Mouse (Mus musculus) brown adipose tissue, adult 24 weeks (tissue): ENCODE data around the gene Gipr. TPM values are rescaled to one million over a fixed set of nuclear protein-coding genes. Genes with fewer than 3 reads are reported as not detected.
A peak's percentile ranks its signal among the peaks of the same experiment; 100 is the strongest.

ENCODE experiments used
- H3K27ac ChIP-seq: fragments of 200-500 bp; replicated peaks from 2 replicates; pipeline ENCODE4 v1.5.1; 2012; ENCODE audit warnings: low read depth, mild to moderate bottlenecking, low read length
- H3K4me1 ChIP-seq: fragments of 200-500 bp; 2 replicates; pipeline ENCODE4 v1.6.1; 2012; ENCODE audit warnings: low read length, mixed read lengths; ENCODE audit not compliant: control insufficient read depth, insufficient read depth, insufficient read length
- H3K4me3 ChIP-seq: fragments of 200-500 bp; 2 replicates; pipeline ENCODE4 v1.5.1; 2012; ENCODE audit warnings: low read depth, mild to moderate bottlenecking, low read length, moderate library complexity; ENCODE audit not compliant: insufficient read depth
- polyA plus RNA-seq: library from polyadenylated mRNA; stranded (reverse); fragments of >200 nt; gene quantifications from 2 replicates; pipeline ENCODE4 v1.2.4, GENCODE M21; 2012; ENCODE audit not compliant: missing spikeins, insufficient read depth, insufficient read length

The Gipr gene
- polyA plus RNA-seq = 0.44 TPM in 1 of 2 replicates, not detected in the other

GRCm38 (mm10) chr7:19165656-19166423, at the start of gene Gipr:
Gene Gipr, minus strand, starts transcription at chr7:19166127.
- no peak within 1 kb of the TSS for H3K4me3 ChIP-seq
- H3K4me1 ChIP-seq = no peaks in the 10 kb centered on the region
- no peak within 1 kb of the TSS for H3K27ac ChIP-seq

DNA sequence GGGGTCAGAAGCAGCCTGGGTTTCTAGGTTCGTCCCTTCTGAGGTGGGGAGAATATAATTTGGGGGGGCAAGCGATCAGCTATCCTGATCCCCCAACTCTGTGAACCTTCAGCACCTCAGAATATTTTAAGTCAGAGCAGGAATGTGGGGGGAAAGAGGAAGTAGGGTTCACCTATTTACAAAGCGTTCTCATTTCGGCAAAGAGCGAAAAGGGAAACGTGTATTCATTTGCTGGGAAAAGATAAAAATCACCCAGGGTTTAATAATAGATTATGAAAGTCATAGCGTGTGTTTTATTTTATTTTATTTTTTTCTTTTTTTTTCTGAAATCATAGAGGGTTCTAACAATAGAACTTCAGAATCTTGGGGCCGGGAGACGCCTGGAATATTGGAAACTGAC, 49.0 kb upstream of the Gipr start:
- Histone ChIP-seq H3K27ac (peak overlapping the region; percentile 83), H3K4me1 (peaks cover 4% of the 10 kb centered on the region; the same call in 1 of the 2 replicates), H3K4me3 (peak overlapping the region; percentile 76)

DNA sequence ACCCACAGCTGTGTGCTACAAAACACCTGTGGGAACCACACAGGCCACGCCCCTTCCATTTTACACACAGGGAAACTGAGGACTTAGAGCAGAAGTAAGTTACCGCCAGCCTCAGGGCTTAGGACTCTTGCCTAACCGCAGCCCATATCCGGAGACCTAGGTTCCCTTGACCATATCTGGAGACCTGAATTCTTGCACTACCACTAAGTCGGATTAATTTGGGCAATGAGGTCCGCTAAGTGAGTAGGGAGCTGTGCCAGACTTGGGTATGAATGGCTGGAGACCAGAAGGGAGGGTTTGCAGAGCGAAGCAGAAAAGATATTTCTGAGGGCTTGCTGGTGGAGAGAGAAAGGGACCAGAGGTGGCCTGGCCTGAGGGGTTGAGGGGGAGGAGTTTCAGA, 48.4 kb upstream of the Gipr start:
- peak overlapping the region; percentile 76 for H3K4me3 ChIP-seq
- H3K27ac ChIP-seq = peak overlapping the region; percentile 83
- H3K4me1 ChIP-seq = peaks cover 4% of the 10 kb centered on the region; the same call in 1 of the 2 replicates

- H3K4me3 ChIP-seq = peak overlapping the region; percentile 76
Measured at GRCm38 (mm10) chr7:19213385-19213784, 47.5 kb upstream of the Gipr start.

DNA sequence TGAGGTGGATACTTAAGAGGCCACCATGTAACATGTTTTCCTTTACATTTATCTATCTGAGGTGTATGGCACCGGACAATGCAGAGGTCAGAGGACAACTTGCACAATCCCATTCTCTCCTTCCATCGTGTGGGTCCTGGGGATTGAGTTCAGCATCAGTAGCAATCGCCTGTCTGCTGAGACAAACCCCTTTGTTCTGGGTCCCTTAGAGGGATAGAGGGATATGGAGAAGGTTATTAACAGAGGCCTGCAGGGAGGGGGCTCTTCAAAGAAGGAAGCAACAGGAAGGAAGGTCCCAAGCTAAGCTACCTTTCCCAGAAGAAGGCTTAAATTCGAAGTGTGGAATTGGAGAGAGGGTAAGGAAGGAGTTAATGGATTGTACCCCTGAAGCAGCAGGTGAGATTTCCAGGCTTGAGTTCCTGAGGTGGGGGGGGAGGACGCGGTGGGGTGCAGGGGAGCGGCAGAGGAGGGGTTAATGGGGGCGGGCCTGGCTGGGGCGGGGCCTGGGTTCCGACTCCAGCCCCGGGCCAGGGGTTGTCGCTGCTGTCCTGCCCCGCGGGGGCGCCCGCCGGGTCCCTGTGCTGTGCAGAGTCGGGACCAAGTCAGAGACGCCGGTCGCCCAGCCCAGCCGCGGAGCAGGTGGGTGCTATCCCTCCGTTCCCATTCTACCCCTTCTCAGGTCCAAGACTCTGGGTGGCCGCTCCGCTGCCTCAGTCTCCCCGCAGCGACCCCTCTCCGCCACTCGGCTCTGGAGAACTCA, 46.2 kb upstream of the Gipr start, which contains the start of gene Gpr4:
TSS of gene Gpr4 (plus strand) at position 543 of the 760 bp plus-strand sequence.
- Histone ChIP-seq H3K27ac (peak within 1 kb of the TSS; percentile 99), H3K4me1 (peaks cover 4% of the 10 kb centered on the region; the same call in 1 of the 2 replicates), H3K4me3 (peak within 1 kb of the TSS; percentile 76)

More at GRCm38 (mm10) chr7:19213385-19213784, 47.5 kb upstream of the Gipr start:
- H3K27ac ChIP-seq = peak overlapping the region; percentile 99
- peaks cover 4% of the 10 kb centered on the region; the same call in 1 of the 2 replicates for H3K4me1 ChIP-seq

DNA sequence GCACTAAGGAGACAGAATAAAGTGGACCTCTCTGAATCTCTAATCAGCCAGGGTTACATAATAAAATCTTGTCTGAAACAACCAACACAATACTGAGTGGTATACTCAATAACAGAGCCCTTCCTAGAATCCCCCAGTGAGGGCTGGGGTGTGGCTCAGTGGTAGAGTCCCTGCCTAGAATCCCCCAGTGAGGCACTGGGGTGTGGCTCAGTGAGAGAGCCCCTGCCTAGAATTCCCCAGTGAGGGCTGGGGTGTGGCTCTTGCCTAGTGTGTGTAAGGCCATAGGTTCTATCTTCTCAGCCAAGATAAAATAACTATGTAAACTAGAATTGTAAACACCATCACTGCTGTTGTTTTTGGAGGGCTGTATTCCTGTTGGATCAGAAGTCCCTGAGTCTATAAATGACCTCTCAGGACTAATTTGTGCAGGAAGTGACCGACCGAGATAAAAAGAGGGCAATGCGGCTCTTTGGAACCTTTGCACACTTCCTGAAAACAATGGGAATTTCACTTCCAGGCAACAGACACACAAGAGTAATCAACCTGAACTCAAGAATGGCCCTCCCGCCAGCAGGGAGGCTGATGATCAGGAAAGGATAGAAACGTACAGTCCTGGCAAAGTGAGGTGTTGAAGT, 45.2 kb upstream of the Gipr start:
- Histone ChIP-seq H3K27ac (peak overlapping the region; percentile 89), H3K4me3 (0 out of 2 replicates have a peak overlapping the region, but pooled peaks have one; percentile 12), H3K4me1 (no peaks in the 10 kb centered on the region)

GRCm38 (mm10) chr7:19210010-19210409, 44.1 kb upstream of the Gipr start:
- Histone ChIP-seq H3K4me3 (no peak overlapping the region), H3K4me1 (no peaks in the 10 kb centered on the region), H3K27ac (no peak overlapping the region)

GRCm38 (mm10) chr7:19209494-19209893, 43.6 kb upstream of the Gipr start:
- H3K4me1 ChIP-seq = no peaks in the 10 kb centered on the region
- no peak overlapping the region for H3K27ac ChIP-seq

DNA sequence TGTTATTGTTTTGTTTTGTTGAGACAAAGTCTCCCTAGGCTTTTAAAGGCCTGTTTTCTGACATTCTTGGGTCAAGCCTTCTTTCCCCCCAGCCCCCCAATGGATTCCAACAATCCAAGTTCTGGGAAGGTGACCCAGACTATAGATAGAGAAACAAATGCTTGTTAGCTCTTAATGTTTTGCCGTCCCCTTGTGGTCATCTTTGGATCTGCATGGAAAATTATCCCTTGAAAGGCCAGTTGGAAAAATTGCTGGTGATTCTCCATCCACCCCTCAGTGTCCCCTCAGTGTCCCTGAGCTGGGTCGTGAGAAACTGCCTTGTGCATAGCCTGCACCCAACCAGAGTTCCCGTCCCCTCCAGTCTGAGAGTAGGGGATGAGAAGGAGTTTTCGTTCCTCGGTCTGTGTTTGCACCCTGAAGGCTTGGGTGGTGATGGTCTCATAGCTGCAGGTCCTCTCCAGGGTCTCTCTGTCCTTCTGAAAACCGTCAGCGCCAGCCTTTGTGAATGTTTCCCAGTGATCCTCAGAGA, 43.1 kb upstream of the Gipr start:
- no peak overlapping the region for H3K4me3 ChIP-seq
- H3K27ac ChIP-seq = no peak overlapping the region
- H3K4me1 ChIP-seq = no peaks in the 10 kb centered on the region

More at GRCm38 (mm10) chr7:19209494-19209893, 43.6 kb upstream of the Gipr start:
- no peak overlapping the region for H3K4me3 ChIP-seq

- H3K27ac ChIP-seq = no peak overlapping the region
- H3K4me3 ChIP-seq = no peak overlapping the region
- H3K4me1 ChIP-seq = no peaks in the 10 kb centered on the region
Measured at GRCm38 (mm10) chr7:19208201-19208910, 42.4 kb upstream of the Gipr start.

DNA sequence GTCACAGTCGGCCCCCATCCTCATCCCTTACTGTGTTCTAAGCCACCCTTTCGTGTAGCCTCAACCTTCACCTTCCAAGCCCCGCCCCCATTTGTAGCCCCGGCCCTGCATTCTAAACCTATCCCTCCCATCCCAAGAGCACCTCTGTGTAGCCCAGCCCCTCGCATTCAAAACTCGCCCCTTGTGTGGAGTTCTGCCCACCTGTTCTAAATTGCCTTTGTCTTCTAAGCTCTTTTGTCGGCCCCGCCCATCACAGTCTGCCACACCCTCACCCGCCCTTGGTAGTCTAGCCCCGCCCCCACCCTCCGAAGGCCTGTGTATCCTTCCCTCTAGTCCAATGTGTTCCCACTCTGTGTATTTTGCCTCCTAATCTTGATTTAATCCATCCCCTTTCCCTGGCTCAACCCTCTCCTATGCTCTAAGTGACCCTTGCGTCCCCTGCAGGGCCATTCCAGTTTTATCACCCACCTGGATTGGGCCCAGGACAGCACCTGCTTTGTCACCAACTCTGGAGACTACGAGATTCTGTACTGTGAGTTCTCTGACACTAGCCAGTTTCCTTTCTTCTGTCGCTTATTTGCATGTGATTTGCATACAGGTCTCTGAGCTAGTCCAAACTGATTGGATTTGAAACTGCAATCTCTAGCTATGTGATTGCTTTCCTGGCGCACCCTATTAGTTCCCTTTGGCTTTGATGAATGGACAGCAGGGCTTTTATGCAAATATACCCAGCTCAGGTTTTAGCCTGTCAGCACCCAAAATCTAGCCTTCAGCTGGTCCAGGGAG, 36.3 kb upstream of the Gipr start:
- Histone ChIP-seq H3K4me1 (no peaks in the 10 kb centered on the region), H3K27ac (no peak overlapping the region), H3K4me3 (no peak overlapping the region)

DNA sequence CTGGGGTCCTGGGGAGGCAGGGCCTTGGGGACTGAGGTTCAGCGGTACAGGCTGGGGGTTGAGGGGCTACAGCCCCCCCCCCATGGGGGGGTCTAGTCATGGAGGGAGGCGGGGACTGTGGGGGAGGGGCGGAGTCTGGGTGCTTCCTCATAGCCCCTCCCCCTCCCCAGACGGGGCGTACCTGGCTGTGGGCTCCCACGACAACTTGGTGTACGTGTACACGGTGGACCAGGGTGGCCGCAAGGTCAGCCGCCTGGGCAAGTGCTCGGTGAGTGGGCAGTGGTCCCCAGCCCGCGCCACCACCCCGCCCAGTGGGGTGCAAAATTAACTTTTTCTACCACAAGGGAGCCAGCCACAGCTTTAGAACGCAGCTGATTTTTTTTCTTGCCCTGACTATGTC, 35.7 kb upstream of the Gipr start:
- H3K27ac ChIP-seq = no peak overlapping the region
- no peaks in the 10 kb centered on the region for H3K4me1 ChIP-seq

DNA sequence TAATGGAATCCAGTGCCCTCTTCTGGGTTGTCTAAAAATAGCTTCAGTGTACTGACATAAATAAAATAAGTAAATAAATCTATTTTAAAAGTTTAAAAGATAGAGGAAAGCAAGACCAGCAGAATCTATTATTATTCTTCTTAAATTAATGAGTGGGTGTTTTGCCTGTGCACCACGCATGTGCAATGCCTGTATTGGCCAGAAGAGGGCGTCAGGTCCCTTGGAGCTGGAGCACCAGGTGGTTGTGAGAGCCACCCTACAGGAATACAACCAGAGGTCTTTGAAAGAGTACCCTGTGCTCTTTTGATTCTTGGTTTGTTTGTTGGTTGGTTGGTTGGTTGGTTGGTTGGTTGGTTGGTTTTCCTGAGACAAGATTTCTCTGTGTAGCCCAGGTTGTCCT, 32.1 kb upstream of the Gipr start:
- H3K4me3 ChIP-seq = no peak overlapping the region
- no peaks in the 10 kb centered on the region for H3K4me1 ChIP-seq
- no peak overlapping the region for H3K27ac ChIP-seq

More for the DNA sequence above, 35.7 kb upstream of the Gipr start:
- no peak overlapping the region for H3K4me3 ChIP-seq

DNA sequence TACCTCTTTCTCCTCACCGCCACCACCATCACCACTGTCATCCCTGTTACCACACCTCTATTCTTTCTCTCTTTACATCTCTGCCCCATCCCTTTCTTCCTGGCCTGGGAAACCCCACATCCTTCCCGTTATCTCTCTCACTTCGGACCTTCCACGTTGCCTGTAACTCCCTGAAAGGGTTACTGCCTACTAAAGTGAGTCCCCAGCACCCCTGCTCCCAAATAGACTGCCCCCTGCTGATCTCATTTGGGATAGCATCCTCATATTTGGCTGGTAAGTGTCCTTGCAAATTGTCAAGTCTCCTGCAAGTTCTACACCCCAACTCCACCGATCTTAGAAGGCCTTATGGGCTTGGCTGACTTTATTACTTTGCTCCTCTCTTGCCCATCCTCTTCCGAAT, 30.7 kb upstream of the Gipr start:
- no peak overlapping the region for H3K27ac ChIP-seq
- no peak overlapping the region for H3K4me3 ChIP-seq
- H3K4me1 ChIP-seq = no peaks in the 10 kb centered on the region
